Mouse (Mus musculus) stomach, embryonic 15.5 days (tissue): ENCODE measurements around the gene Efemp1. TPM values are rescaled to one million over a fixed set of nuclear protein-coding genes. Genes with fewer than 3 reads are reported as not detected.

Source experiments
- ATAC-seq: fragments of 200-750 bp; cut with Nextera tagmentation; 2 replicates; pipeline ENCODE4 v1.8.0; 2017; ENCODE audit warnings: low read depth, moderate number of reproducible peaks, moderate TSS enrichment; ENCODE audit not compliant: insufficient read depth, low FRiP score
- H3K27ac ChIP-seq: fragments of 300-500 bp; sonication (generic); 2 replicates; pipeline ENCODE4 v1.5.1; 2015; ENCODE audit warnings: mild to moderate bottlenecking, inconsistent platforms
- H3K27me3 ChIP-seq: fragments of 300-500 bp; sonication (generic); replicated peaks from 2 replicates; pipeline ENCODE4 v1.6.1; 2015; ENCODE audit warnings: inconsistent platforms
- H3K36me3 ChIP-seq: fragments of 300-500 bp; sonication (generic); 2 replicates; pipeline ENCODE4 v1.6.1; 2015; ENCODE audit warnings: inconsistent platforms
- H3K4me1 ChIP-seq: fragments of 300-500 bp; sonication (generic); 2 replicates; pipeline ENCODE4 v1.6.1; 2015; ENCODE audit warnings: inconsistent platforms
- H3K4me2 ChIP-seq: fragments of 300-500 bp; sonication (generic); 2 replicates; pipeline ENCODE4 v1.6.1; 2015; ENCODE audit warnings: mild to moderate bottlenecking, inconsistent platforms
- H3K4me3 ChIP-seq: fragments of 300-500 bp; sonication (generic); replicated peaks from 2 replicates; pipeline ENCODE4 v1.5.1; 2015; ENCODE audit warnings: inconsistent platforms
- H3K9ac ChIP-seq: fragments of 300-500 bp; sonication (generic); 2 replicates; pipeline ENCODE4 v1.6.1; 2015; ENCODE audit warnings: inconsistent platforms
- H3K9me3 ChIP-seq: fragments of 300-500 bp; sonication (generic); 2 replicates; pipeline ENCODE4 v1.6.1; 2016; ENCODE audit warnings: inconsistent platforms
- WGBS: fragments of 180-500 bp; shearing (Covaris S2); methylation state at CpG from one replicate; pipeline ENCODE4 v1.1.7; 2015; 5-methylcytosine and 5-hydroxymethylcytosine counted together
- polyA plus RNA-seq: library from polyadenylated mRNA; unstranded; fragments of >200 nt; fragmentation: Nextera tagmentation; extraction: Ambion mirVana; gene quantifications from 2 replicates; pipeline ENCODE4 v1.2.1, GENCODE M21; 2015

Efemp1 gene
- polyA plus RNA-seq, 1 experiment from 2014 or later, result 14.8 TPM

GRCm38 (mm10) chr11:28869129-28869528 lies 16.1 kb downstream of the Efemp1 start:
- no peaks in the 10 kb centered on the region for H3K27me3 ChIP-seq
- WGBS, result 65% methylated on average over 2 of the region's 2 CpGs
- H3K27ac ChIP-seq, result no peak overlapping the region
- H3K9ac ChIP-seq, result no peak overlapping the region
- no peaks in the 10 kb centered on the region for H3K4me1 ChIP-seq
- no peak overlapping the region for H3K4me2 ChIP-seq
- ATAC-seq, result no peak
- no peaks in the 10 kb centered on the region for H3K36me3 ChIP-seq
- no peaks in the 10 kb centered on the region for H3K9me3 ChIP-seq
- no peak overlapping the region for H3K4me3 ChIP-seq

GRCm38 (mm10) chr11:28881381-28881976 lies 28.5 kb downstream of the Efemp1 start:
- Histone ChIP-seq H3K9me3 (no peaks in the 10 kb centered on the region), H3K36me3 (no peaks in the 10 kb centered on the region), H3K9ac (no peak overlapping the region), H3K27me3 (no peaks in the 10 kb centered on the region), H3K4me1 (no peaks in the 10 kb centered on the region), H3K27ac (no peak overlapping the region), H3K4me2 (no peak overlapping the region), H3K4me3 (no peak overlapping the region)
- no peak for ATAC-seq
- 68% methylated on average over 2 of the region's 2 CpGs for WGBS

- no peaks in the 10 kb centered on the region for H3K4me1 ChIP-seq
- H3K4me2 ChIP-seq, result no peak overlapping the region
- H3K4me3 ChIP-seq, result no peak overlapping the region
- H3K36me3 ChIP-seq, result no peaks in the 10 kb centered on the region
- H3K27ac ChIP-seq, result no peak overlapping the region
- WGBS, result 59% methylated on average over 4 of the region's 4 CpGs
- no peaks in the 10 kb centered on the region for H3K27me3 ChIP-seq
- ATAC-seq, result no peak
- H3K9ac ChIP-seq, result no peak overlapping the region
- H3K9me3 ChIP-seq, result no peaks in the 10 kb centered on the region
Observed at GRCm38 (mm10) chr11:28883106-28883505, 30.1 kb downstream of the Efemp1 start.

GRCm38 (mm10) chr11:28889538-28889937 lies 36.5 kb downstream of the Efemp1 start:
- H3K4me3 ChIP-seq, result no peak overlapping the region
- no peak overlapping the region for H3K27ac ChIP-seq
- H3K27me3 ChIP-seq, result no peaks in the 10 kb centered on the region
- H3K9me3 ChIP-seq, result no peaks in the 10 kb centered on the region
- H3K36me3 ChIP-seq, result no peaks in the 10 kb centered on the region
- H3K4me2 ChIP-seq, result no peak overlapping the region
- ATAC-seq, result no peak
- no peaks in the 10 kb centered on the region for H3K4me1 ChIP-seq
- no peak overlapping the region for H3K9ac ChIP-seq
- 86% methylated on average over 1 of the region's 1 CpGs for WGBS

GRCm38 (mm10) chr11:28891515-28891914 lies 38.5 kb downstream of the Efemp1 start:
- 50% methylated on average over 5 of the region's 5 CpGs for WGBS
- H3K36me3 ChIP-seq, result no peaks in the 10 kb centered on the region

GRCm38 (mm10) chr11:28899420-28899819 lies 46.4 kb downstream of the Efemp1 start:
- WGBS, result 29% methylated on average over 1 of the region's 1 CpGs
- no peak overlapping the region for H3K27ac ChIP-seq
- ATAC-seq, result no peak

More at GRCm38 (mm10) chr11:28891515-28891914, 38.5 kb downstream of the Efemp1 start:
- Histone ChIP-seq H3K9me3 (no peaks in the 10 kb centered on the region), H3K4me1 (no peaks in the 10 kb centered on the region), H3K27ac (no peak overlapping the region), H3K4me3 (no peak overlapping the region), H3K9ac (no peak overlapping the region), H3K27me3 (no peaks in the 10 kb centered on the region), H3K4me2 (no peak overlapping the region)
- no peak for ATAC-seq

GRCm38 (mm10) chr11:28904596-28904995 lies 51.6 kb downstream of the Efemp1 start:
- no peaks in the 10 kb centered on the region for H3K27me3 ChIP-seq
- no peaks in the 10 kb centered on the region for H3K9me3 ChIP-seq
- H3K36me3 ChIP-seq, result no peaks in the 10 kb centered on the region
- H3K9ac ChIP-seq, result no peak overlapping the region
- H3K4me1 ChIP-seq, result no peaks in the 10 kb centered on the region
- no peak overlapping the region for H3K4me2 ChIP-seq
- ATAC-seq, result no peak
- WGBS, result 49% methylated on average over 2 of the region's 2 CpGs
- no peak overlapping the region for H3K27ac ChIP-seq
- no peak overlapping the region for H3K4me3 ChIP-seq

More at GRCm38 (mm10) chr11:28899420-28899819, 46.4 kb downstream of the Efemp1 start:
- Histone ChIP-seq H3K4me1 (no peaks in the 10 kb centered on the region), H3K4me2 (no peak overlapping the region), H3K27me3 (no peaks in the 10 kb centered on the region), H3K36me3 (no peaks in the 10 kb centered on the region), H3K9ac (no peak overlapping the region), H3K4me3 (no peak overlapping the region), H3K9me3 (no peaks in the 10 kb centered on the region)

GRCm38 (mm10) chr11:28906288-28906687 lies 53.3 kb downstream of the Efemp1 start:
- 61% methylated on average over 3 of the region's 3 CpGs for WGBS
- no peak for ATAC-seq

GRCm38 (mm10) chr11:28908908-28909545 lies 56.0 kb downstream of the Efemp1 start:
- H3K27me3 ChIP-seq, result no peaks in the 10 kb centered on the region
- WGBS, result 54% methylated on average over 3 of the region's 3 CpGs
- ATAC-seq, result no peak
- no peak overlapping the region for H3K4me3 ChIP-seq
- H3K9me3 ChIP-seq, result no peaks in the 10 kb centered on the region
- H3K27ac ChIP-seq, result no peak overlapping the region
- H3K4me2 ChIP-seq, result no peak overlapping the region
- H3K9ac ChIP-seq, result no peak overlapping the region
- H3K4me1 ChIP-seq, result no peaks in the 10 kb centered on the region
- H3K36me3 ChIP-seq, result no peaks in the 10 kb centered on the region

More at GRCm38 (mm10) chr11:28906288-28906687, 53.3 kb downstream of the Efemp1 start:
- Histone ChIP-seq H3K9ac (no peak overlapping the region), H3K27me3 (no peaks in the 10 kb centered on the region), H3K4me2 (no peak overlapping the region), H3K4me3 (no peak overlapping the region), H3K36me3 (no peaks in the 10 kb centered on the region), H3K9me3 (no peaks in the 10 kb centered on the region), H3K4me1 (no peaks in the 10 kb centered on the region), H3K27ac (no peak overlapping the region)

GRCm38 (mm10) chr11:28912469-28913138 lies 59.6 kb downstream of the Efemp1 start:
- WGBS, result 47% methylated on average over 3 of the region's 3 CpGs
- Histone ChIP-seq H3K27me3 (no peaks in the 10 kb centered on the region), H3K4me2 (no peak overlapping the region), H3K4me1 (no peaks in the 10 kb centered on the region), H3K36me3 (no peaks in the 10 kb centered on the region), H3K4me3 (no peak overlapping the region), H3K27ac (no peak overlapping the region), H3K9ac (no peak overlapping the region), H3K9me3 (no peaks in the 10 kb centered on the region)
- ATAC-seq, result no peak

- no peak overlapping the region for H3K9ac ChIP-seq
- no peaks in the 10 kb centered on the region for H3K4me1 ChIP-seq
- H3K27me3 ChIP-seq, result no peaks in the 10 kb centered on the region
- no peaks in the 10 kb centered on the region for H3K36me3 ChIP-seq
- H3K4me2 ChIP-seq, result no peak overlapping the region
- no peak overlapping the region for H3K4me3 ChIP-seq
- no peaks in the 10 kb centered on the region for H3K9me3 ChIP-seq
- ATAC-seq, result no peak
- H3K27ac ChIP-seq, result no peak overlapping the region
Observed at GRCm38 (mm10) chr11:28934449-28934848, 81.4 kb downstream of the Efemp1 start.

GRCm38 (mm10) chr11:28939651-28940050 lies 86.6 kb downstream of the Efemp1 start:
- H3K4me2 ChIP-seq, result no peak overlapping the region
- ATAC-seq, result no peak
- 72% methylated on average over 1 of the region's 1 CpGs for WGBS

More at GRCm38 (mm10) chr11:28939651-28940050, 86.6 kb downstream of the Efemp1 start:
- H3K27me3 ChIP-seq, result no peaks in the 10 kb centered on the region
- no peak overlapping the region for H3K9ac ChIP-seq
- no peaks in the 10 kb centered on the region for H3K4me1 ChIP-seq
- H3K27ac ChIP-seq, result no peak overlapping the region
- no peak overlapping the region for H3K4me3 ChIP-seq
- H3K36me3 ChIP-seq, result no peaks in the 10 kb centered on the region
- no peaks in the 10 kb centered on the region for H3K9me3 ChIP-seq
